8 mouse cellular contexts compared by ENCODE assay signal in genomic region chr10:127194428-127195327, GRCm38 (mm10). TPM values are rescaled to one million over a fixed set of nuclear protein-coding genes. Genes with fewer than 3 reads are reported as not detected.
DNase-seq lines count a peak whose midpoint lies in the region; ATAC-seq lines count a peak whose summit lies in the region.

No protein-coding gene starts in this region.

- H3K9ac ChIP-seq in embryonic facial prominence, embryonic 13.5 days = peak overlapping the region; percentile 95
- peak overlapping the region; percentile 95 for H3K9ac ChIP-seq in heart, embryonic 11.5 days (ENCODE audit: low read depth, low read length)
- H3K9ac ChIP-seq in lung, embryonic 16.5 days (ENCODE audit: low read length) = peak overlapping the region; percentile 89

- H3K27ac ChIP-seq in embryonic facial prominence, embryonic 13.5 days = peak overlapping the region; percentile 96
- H3K27ac ChIP-seq in heart, embryonic 11.5 days (ENCODE audit: low read depth, low read length) = peak overlapping the region; percentile 94
- peak overlapping the region; percentile 94 for H3K27ac ChIP-seq in lung, embryonic 16.5 days (ENCODE audit: low read length)

- no peaks in the 10 kb centered on the region for H3K27me3 ChIP-seq in embryonic facial prominence, embryonic 13.5 days
- H3K27me3 ChIP-seq in heart, embryonic 11.5 days (ENCODE audit: control insufficient read depth, insufficient read depth, low read length) = no peaks in the 10 kb centered on the region
- no peaks in the 10 kb centered on the region for H3K27me3 ChIP-seq in lung, embryonic 16.5 days (ENCODE audit: control insufficient read depth, insufficient read depth, low read depth, low read length)

- H3K4me2 ChIP-seq in embryonic facial prominence, embryonic 13.5 days = peak overlapping the region; percentile 87
- peak overlapping the region; percentile 96 for H3K4me2 ChIP-seq in heart, embryonic 11.5 days
- peak overlapping the region; percentile 88 for H3K4me2 ChIP-seq in lung, embryonic 16.5 days (ENCODE audit: low read depth, low read length)

- H3K36me3 ChIP-seq in embryonic facial prominence, embryonic 13.5 days = peaks cover 47% of the 10 kb centered on the region
- H3K36me3 ChIP-seq in heart, embryonic 11.5 days (ENCODE audit: control insufficient read depth, insufficient read depth, low read length) = 0 out of 2 replicates have a peak, but pooled peaks cover 2% of the 10 kb centered on the region
- 0 out of 2 replicates have a peak, but pooled peaks cover 4% of the 10 kb centered on the region for H3K36me3 ChIP-seq in lung, embryonic 16.5 days (ENCODE audit: control insufficient read depth, insufficient read depth, low read length)

- peaks cover 58% of the 10 kb centered on the region for H3K4me1 ChIP-seq in embryonic facial prominence, embryonic 13.5 days
- peaks cover 33% of the 10 kb centered on the region for H3K4me1 ChIP-seq in heart, embryonic 11.5 days (ENCODE audit: control insufficient read depth, insufficient read depth, low read length)
- peaks cover 25% of the 10 kb centered on the region for H3K4me1 ChIP-seq in lung, embryonic 16.5 days (replicated peaks; ENCODE audit: control insufficient read depth, insufficient read depth, low read length)

- WGBS in embryonic facial prominence, embryonic 13.5 days = 9% methylated on average over 22 of the region's 22 CpGs
- 8% methylated on average over 22 of the region's 22 CpGs for WGBS in heart, embryonic 11.5 days (ENCODE audit: insufficient replicate concordance)
- WGBS in lung, embryonic 16.5 days = 5% methylated on average over 22 of the region's 22 CpGs

- ATAC-seq in CD4-positive, CD25-positive, alpha-beta regulatory T cell, adult 4 months = peak; percentile 36
- ATAC-seq in embryonic facial prominence, embryonic 13.5 days (ENCODE audit: insufficient number of reproducible peaks, insufficient read depth, low FRiP score, low TSS enrichment, low read depth) = no peak
- no peak for ATAC-seq in heart, embryonic 11.5 days (replicated peaks; ENCODE audit: insufficient number of reproducible peaks, low FRiP score, low TSS enrichment)
- peak; percentile 53 for ATAC-seq in lung, embryonic 16.5 days (ENCODE audit: low read depth)

- peak overlapping the region; percentile 91 for H3K4me3 ChIP-seq in embryonic facial prominence, embryonic 13.5 days
- peak overlapping the region; percentile 94 for H3K4me3 ChIP-seq in heart, embryonic 11.5 days (ENCODE audit: low read depth, low read length)
- H3K4me3 ChIP-seq in lung, embryonic 16.5 days (ENCODE audit: low read length) = peak overlapping the region; percentile 83

- no peaks in the 10 kb centered on the region for H3K9me3 ChIP-seq in embryonic facial prominence, embryonic 13.5 days
- H3K9me3 ChIP-seq in heart, embryonic 11.5 days (replicated peaks; ENCODE audit: control insufficient read depth, low read length) = no peaks in the 10 kb centered on the region
- no peaks in the 10 kb centered on the region for H3K9me3 ChIP-seq in lung, embryonic 16.5 days (ENCODE audit: control insufficient read depth, low read length)

- DNase-seq in adrenal gland, postnatal 10 days = peak; percentile 82
- peak; percentile 77 to 84 for DNase-seq in kidney, adult 8-10 months
- DNase-seq in ovary, postnatal 14 days (ENCODE audit: low spot score) = peak; percentile 54
- DNase-seq in layer of hippocampus, postnatal 25 days (ENCODE audit: extremely low spot score in 1 of 2, low spot score in 1 of 2) = no peak

RNA-seq across cellular contexts. Expression of gene Dtx3, which starts 0.8 kb away (rescaled TPM):
- 10 to 100 TPM; 39.4 to 42.2 TPM for polyA plus RNA-seq in CD4-positive, CD25-positive, alpha-beta regulatory T cell, adult 4 months (2017; shearing (Covaris generic))
- 10 to 100 TPM; 48.3 to 69.4 TPM for total RNA-seq in adrenal gland, postnatal 10 days (2021)
- polyA plus RNA-seq in embryonic facial prominence, embryonic 13.5 days (2015; fragmentation: Nextera tagmentation; extraction: Ambion mirVana) = 161 and 165 TPM in 2 replicates
- polyA plus RNA-seq in heart, embryonic 11.5 days (2014; fragmentation: Nextera tagmentation; extraction: Ambion mirVana) = 82.3 and 83.0 TPM in 2 replicates
- 72.9 and 74.8 TPM in 2 replicates for polyA plus RNA-seq in lung, embryonic 16.5 days (2015; fragmentation: Nextera tagmentation; extraction: Ambion mirVana)
- total RNA-seq in layer of hippocampus, postnatal 25 days (2021) = 100 to 1,000 TPM; 210 to 243 TPM

RNA-seq across cellular contexts. Expression of gene Arhgef25, which starts 4.8 kb away (rescaled TPM):
- under 1 TPM in 1 of 2 experiments, not detected in 1; 0.38 TPM for polyA plus RNA-seq in CD4-positive, CD25-positive, alpha-beta regulatory T cell, adult 4 months (2017; shearing (Covaris generic))
- 10 to 100 TPM; 18.1 to 26.5 TPM for total RNA-seq in adrenal gland, postnatal 10 days (2021)
- 117 and 130 TPM in 2 replicates for polyA plus RNA-seq in embryonic facial prominence, embryonic 13.5 days (2015; fragmentation: Nextera tagmentation; extraction: Ambion mirVana)
- 17.9 and 18.0 TPM in 2 replicates for polyA plus RNA-seq in heart, embryonic 11.5 days (2014; fragmentation: Nextera tagmentation; extraction: Ambion mirVana)
- polyA plus RNA-seq in lung, embryonic 16.5 days (2015; fragmentation: Nextera tagmentation; extraction: Ambion mirVana) = 60.3 and 65.0 TPM in 2 replicates
- 100 to 1,000 TPM; 295 to 338 TPM for total RNA-seq in layer of hippocampus, postnatal 25 days (2021)

RNA-seq across cellular contexts. Expression of gene Slc26a10, which starts 14.2 kb away (rescaled TPM):
- polyA plus RNA-seq in CD4-positive, CD25-positive, alpha-beta regulatory T cell, adult 4 months (2017; shearing (Covaris generic)) = 1 to 10 TPM; 2.6 to 2.8 TPM
- 10 to 100 TPM in 1 of 2 experiments, 1 to 10 TPM in 1; 7.4 to 13.7 TPM for total RNA-seq in adrenal gland, postnatal 10 days (2021)
- 1.3 and 2.0 TPM in 2 replicates for polyA plus RNA-seq in embryonic facial prominence, embryonic 13.5 days (2015; fragmentation: Nextera tagmentation; extraction: Ambion mirVana)
- 8.4 and 11.8 TPM in 2 replicates for polyA plus RNA-seq in heart, embryonic 11.5 days (2014; fragmentation: Nextera tagmentation; extraction: Ambion mirVana)
- 0.88 and 1.1 TPM in 2 replicates for polyA plus RNA-seq in lung, embryonic 16.5 days (2015; fragmentation: Nextera tagmentation; extraction: Ambion mirVana)
- total RNA-seq in layer of hippocampus, postnatal 25 days (2021) = 10 to 100 TPM; 10.5 to 25.1 TPM

RNA-seq across cellular contexts. Expression of gene Pip4k2c, which starts 16.7 kb away (rescaled TPM):
- 10 to 100 TPM; 24.2 to 39.3 TPM for polyA plus RNA-seq in CD4-positive, CD25-positive, alpha-beta regulatory T cell, adult 4 months (2017; shearing (Covaris generic))
- total RNA-seq in adrenal gland, postnatal 10 days (2021) = 10 to 100 TPM; 27.7 to 30.9 TPM
- polyA plus RNA-seq in embryonic facial prominence, embryonic 13.5 days (2015; fragmentation: Nextera tagmentation; extraction: Ambion mirVana) = 28.1 and 30.8 TPM in 2 replicates
- 20.8 and 21.5 TPM in 2 replicates for polyA plus RNA-seq in heart, embryonic 11.5 days (2014; fragmentation: Nextera tagmentation; extraction: Ambion mirVana)
- polyA plus RNA-seq in lung, embryonic 16.5 days (2015; fragmentation: Nextera tagmentation; extraction: Ambion mirVana) = 30.0 and 30.8 TPM in 2 replicates
- total RNA-seq in layer of hippocampus, postnatal 25 days (2021) = 10 to 100 TPM; 92.7 to 98.9 TPM

RNA-seq across cellular contexts. Expression of gene B4galnt1, which starts 29.7 kb away (rescaled TPM):
- polyA plus RNA-seq in CD4-positive, CD25-positive, alpha-beta regulatory T cell, adult 4 months (2017; shearing (Covaris generic)) = 100 to 1,000 TPM; 166 to 206 TPM
- 10 to 100 TPM; 12.7 to 16.3 TPM for total RNA-seq in adrenal gland, postnatal 10 days (2021)
- 8.9 and 9.0 TPM in 2 replicates for polyA plus RNA-seq in embryonic facial prominence, embryonic 13.5 days (2015; fragmentation: Nextera tagmentation; extraction: Ambion mirVana)
- 1.6 and 1.8 TPM in 2 replicates for polyA plus RNA-seq in heart, embryonic 11.5 days (2014; fragmentation: Nextera tagmentation; extraction: Ambion mirVana)
- polyA plus RNA-seq in lung, embryonic 16.5 days (2015; fragmentation: Nextera tagmentation; extraction: Ambion mirVana) = 3.5 and 5.2 TPM in 2 replicates
- total RNA-seq in layer of hippocampus, postnatal 25 days (2021) = 100 to 1,000 TPM; 113 to 114 TPM

Comparison
In these comparisons a context has a peak if more than half of its experiments do, and no peak if none do; other contexts are left out.
1. ATAC-seq: peak in CD4-positive, CD25-positive, alpha-beta regulatory T cell, adult 4 months (single experiment) and lung, embryonic 16.5 days (single experiment); none in embryonic facial prominence, embryonic 13.5 days (single experiment) and heart, embryonic 11.5 days (single experiment).
2. DNase-seq: peak in adrenal gland, postnatal 10 days (single experiment), kidney, adult 8-10 months (2 of 2) and ovary, postnatal 14 days (single experiment); none in layer of hippocampus, postnatal 25 days (0 of 2).
3. RNA of gene Arhgef25, which starts 4.8 kb away (polyA plus RNA-seq): 117 to 130 TPM in embryonic facial prominence, embryonic 13.5 days, 60.3 to 65.0 TPM in lung, embryonic 16.5 days and 17.9 to 18.0 TPM in heart, embryonic 11.5 days; 0.38 TPM in CD4-positive, CD25-positive, alpha-beta regulatory T cell, adult 4 months; every median in the first group is over 10 times any median in the second.
4. Peak in every context shown above with its lines, with median percentiles within 50 percentile points of each other: H3K27ac ChIP-seq, H3K4me2 ChIP-seq, H3K4me3 ChIP-seq and H3K9ac ChIP-seq.